Mouse (Mus musculus) neural tube, embryonic 15.5 days (tissue): Measurements from ENCODE around the gene 0610040J01Rik. TPM values are rescaled to one million over a fixed set of nuclear protein-coding genes. Genes with fewer than 3 reads are reported as not detected.
A peak's percentile ranks its signal among the peaks of the same experiment; 100 is the strongest.

Source experiments
- ATAC-seq: fragments of 200-750 bp; cut with Nextera tagmentation; 2 replicates; pipeline ENCODE4 v1.8.0; 2017; ENCODE audit warnings: mild to moderate bottlenecking, moderate TSS enrichment, moderate library complexity; ENCODE audit not compliant: low FRiP score
- H3K27ac ChIP-seq: fragments of 300-500 bp; sonication (generic); replicated peaks from 2 replicates; pipeline ENCODE4 v1.5.1; 2015; ENCODE audit warnings: mild to moderate bottlenecking, inconsistent platforms
- H3K27me3 ChIP-seq: fragments of 300-500 bp; sonication (generic); replicated peaks from 2 replicates; pipeline ENCODE4 v1.6.1; 2015; ENCODE audit warnings: inconsistent platforms
- H3K36me3 ChIP-seq: fragments of 300-500 bp; sonication (generic); 2 replicates; pipeline ENCODE4 v1.6.1; 2015; ENCODE audit warnings: inconsistent platforms
- H3K4me1 ChIP-seq: fragments of 300-500 bp; sonication (generic); 2 replicates; pipeline ENCODE4 v1.6.1; 2015; ENCODE audit warnings: inconsistent platforms
- H3K4me2 ChIP-seq: fragments of 300-500 bp; sonication (generic); 2 replicates; pipeline ENCODE4 v1.6.1; 2015; ENCODE audit warnings: inconsistent platforms, mild to moderate bottlenecking, moderate library complexity
- H3K4me3 ChIP-seq: fragments of 300-500 bp; sonication (generic); replicated peaks from 2 replicates; pipeline ENCODE4 v1.5.1; 2015; ENCODE audit warnings: mild to moderate bottlenecking, inconsistent platforms
- H3K9ac ChIP-seq: fragments of 300-500 bp; sonication (generic); replicated peaks from 2 replicates; pipeline ENCODE4 v1.6.1; 2015; ENCODE audit warnings: mild to moderate bottlenecking, inconsistent platforms
- H3K9me3 ChIP-seq: fragments of 300-500 bp; sonication (generic); replicated peaks from 2 replicates; pipeline ENCODE4 v1.6.1; 2016; ENCODE audit warnings: inconsistent platforms
- WGBS: fragments of 180-500 bp; shearing (Covaris S2); methylation state at CpG from one replicate; pipeline ENCODE4 v1.1.7; 2015; ENCODE audit warnings: mixed read lengths; 5-methylcytosine and 5-hydroxymethylcytosine counted together
- polyA plus RNA-seq: library from polyadenylated mRNA; unstranded; fragments of >200 nt; fragmentation: Nextera tagmentation; extraction: Ambion mirVana; gene quantifications from 2 replicates; pipeline ENCODE4 v1.2.1, GENCODE M21; 2015

Gene 0610040J01Rik
- polyA plus RNA-seq, 1 experiment from 2014 or later, result 4.0 TPM

- no peak for ATAC-seq
- Histone ChIP-seq H3K4me3 (no peak overlapping the region), H3K27me3 (no peaks in the 10 kb centered on the region), H3K4me2 (no peak overlapping the region), H3K4me1 (no peaks in the 10 kb centered on the region), H3K27ac (no peak overlapping the region), H3K9ac (no peak overlapping the region), H3K36me3 (no peaks in the 10 kb centered on the region), H3K9me3 (no peaks in the 10 kb centered on the region)
- 63% methylated on average over 5 of the region's 5 CpGs for WGBS
Observed at GRCm38 (mm10) chr5:63833955-63834354, 21.8 kb downstream of the 0610040J01Rik start.

GRCm38 (mm10) chr5:63834435-63834834 is 22.3 kb downstream of the 0610040J01Rik start:
- H3K27ac ChIP-seq, result no peak overlapping the region
- H3K27me3 ChIP-seq, result no peaks in the 10 kb centered on the region
- H3K4me1 ChIP-seq, result no peaks in the 10 kb centered on the region
- H3K9me3 ChIP-seq, result no peaks in the 10 kb centered on the region
- H3K36me3 ChIP-seq, result no peaks in the 10 kb centered on the region
- ATAC-seq, result no peak
- H3K4me3 ChIP-seq, result no peak overlapping the region
- H3K4me2 ChIP-seq, result no peak overlapping the region
- 96% methylated on average over 3 of the region's 3 CpGs for WGBS
- H3K9ac ChIP-seq, result no peak overlapping the region

- no peaks in the 10 kb centered on the region for H3K9me3 ChIP-seq
- H3K4me3 ChIP-seq, result no peak overlapping the region
- H3K4me2 ChIP-seq, result no peak overlapping the region
- H3K27me3 ChIP-seq, result no peaks in the 10 kb centered on the region
- H3K9ac ChIP-seq, result no peak overlapping the region
- no peak overlapping the region for H3K27ac ChIP-seq
- no peak for ATAC-seq
- no peaks in the 10 kb centered on the region for H3K36me3 ChIP-seq
- WGBS, result 90% methylated on average over 5 of the region's 5 CpGs
- H3K4me1 ChIP-seq, result peaks cover 2% of the 10 kb centered on the region; the same call in 1 of the 2 replicates
Observed at GRCm38 (mm10) chr5:63837115-63837514, 25.0 kb downstream of the 0610040J01Rik start.

- WGBS, result 93% methylated on average over 2 of the region's 2 CpGs
- H3K9me3 ChIP-seq, result no peaks in the 10 kb centered on the region
- no peak overlapping the region for H3K27ac ChIP-seq
- H3K27me3 ChIP-seq, result no peaks in the 10 kb centered on the region
- no peak overlapping the region for H3K4me3 ChIP-seq
- H3K4me1 ChIP-seq, result peaks cover 2% of the 10 kb centered on the region; the same call in 1 of the 2 replicates
- no peak overlapping the region for H3K9ac ChIP-seq
- no peak for ATAC-seq
- no peak overlapping the region for H3K4me2 ChIP-seq
- H3K36me3 ChIP-seq, result no peaks in the 10 kb centered on the region
Observed at GRCm38 (mm10) chr5:63837851-63838250, 25.7 kb downstream of the 0610040J01Rik start.

- Histone ChIP-seq H3K4me1 (peaks cover 2% of the 10 kb centered on the region; the same call in 1 of the 2 replicates), H3K4me2 (no peak overlapping the region), H3K27ac (0 out of 2 replicates have a peak overlapping the region, but pooled peaks have one; percentile 33), H3K27me3 (no peaks in the 10 kb centered on the region), H3K9me3 (no peaks in the 10 kb centered on the region), H3K9ac (no peak overlapping the region), H3K4me3 (no peak overlapping the region), H3K36me3 (no peaks in the 10 kb centered on the region)
- 64% methylated on average over 12 of the region's 12 CpGs for WGBS
- peak; percentile 68 for ATAC-seq
Observed at GRCm38 (mm10) chr5:63839801-63840416, 27.7 kb downstream of the 0610040J01Rik start.

- H3K27me3 ChIP-seq, result no peaks in the 10 kb centered on the region
- 92% methylated on average over 8 of the region's 8 CpGs for WGBS
- ATAC-seq, result no peak
Observed at GRCm38 (mm10) chr5:63847080-63847479, 34.9 kb downstream of the 0610040J01Rik start.

GRCm38 (mm10) chr5:63847541-63848226 is 35.5 kb downstream of the 0610040J01Rik start:
- no peak for ATAC-seq
- WGBS, result 87% methylated on average over 13 of the region's 13 CpGs
- no peaks in the 10 kb centered on the region for H3K4me1 ChIP-seq

More at GRCm38 (mm10) chr5:63847080-63847479, 34.9 kb downstream of the 0610040J01Rik start:
- no peaks in the 10 kb centered on the region for H3K36me3 ChIP-seq
- H3K4me1 ChIP-seq, result no peaks in the 10 kb centered on the region
- H3K4me3 ChIP-seq, result no peak overlapping the region
- no peaks in the 10 kb centered on the region for H3K9me3 ChIP-seq
- H3K27ac ChIP-seq, result no peak overlapping the region
- H3K4me2 ChIP-seq, result no peak overlapping the region
- no peak overlapping the region for H3K9ac ChIP-seq

GRCm38 (mm10) chr5:63858901-63859300 is 46.7 kb downstream of the 0610040J01Rik start:
- Histone ChIP-seq H3K9me3 (no peaks in the 10 kb centered on the region), H3K9ac (no peak overlapping the region), H3K27ac (no peak overlapping the region), H3K4me2 (no peak overlapping the region), H3K27me3 (no peaks in the 10 kb centered on the region), H3K4me3 (no peak overlapping the region), H3K4me1 (0 out of 2 replicates have a peak, but pooled peaks cover 5% of the 10 kb centered on the region), H3K36me3 (no peaks in the 10 kb centered on the region)
- WGBS, result 89% methylated on average over 8 of the region's 8 CpGs
- ATAC-seq, result no peak

More at GRCm38 (mm10) chr5:63847541-63848226, 35.5 kb downstream of the 0610040J01Rik start:
- no peaks in the 10 kb centered on the region for H3K36me3 ChIP-seq
- H3K4me3 ChIP-seq, result no peak overlapping the region
- H3K4me2 ChIP-seq, result no peak overlapping the region
- H3K27me3 ChIP-seq, result no peaks in the 10 kb centered on the region
- H3K27ac ChIP-seq, result no peak overlapping the region
- no peaks in the 10 kb centered on the region for H3K9me3 ChIP-seq
- no peak overlapping the region for H3K9ac ChIP-seq

GRCm38 (mm10) chr5:63867421-63867820 is 55.3 kb downstream of the 0610040J01Rik start:
- no peak for ATAC-seq
- Histone ChIP-seq H3K9me3 (no peaks in the 10 kb centered on the region), H3K4me1 (0 out of 2 replicates have a peak, but pooled peaks cover 7% of the 10 kb centered on the region), H3K27me3 (no peaks in the 10 kb centered on the region), H3K27ac (no peak overlapping the region), H3K36me3 (no peaks in the 10 kb centered on the region), H3K4me3 (no peak overlapping the region), H3K9ac (no peak overlapping the region), H3K4me2 (no peak overlapping the region)
- WGBS, result 23% methylated on average over 3 of the region's 3 CpGs

GRCm38 (mm10) chr5:63872176-63872932 is 60.2 kb downstream of the 0610040J01Rik start:
- no peaks in the 10 kb centered on the region for H3K27me3 ChIP-seq
- H3K4me2 ChIP-seq, result no peak overlapping the region; the same call in none of the 2 replicates
- no peak overlapping the region for H3K4me3 ChIP-seq
- H3K4me1 ChIP-seq, result 0 out of 2 replicates have a peak, but pooled peaks cover 8% of the 10 kb centered on the region
- H3K9me3 ChIP-seq, result no peaks in the 10 kb centered on the region
- peak; percentile 69 for ATAC-seq
- H3K27ac ChIP-seq, result 0 out of 2 replicates have a peak overlapping the region, but pooled peaks have one; percentile 8
- H3K36me3 ChIP-seq, result no peaks in the 10 kb centered on the region
- H3K9ac ChIP-seq, result no peak overlapping the region
- 32% methylated on average over 17 of the region's 17 CpGs for WGBS

GRCm38 (mm10) chr5:63874880-63875279 is 62.7 kb downstream of the 0610040J01Rik start:
- Histone ChIP-seq H3K36me3 (no peaks in the 10 kb centered on the region), H3K9me3 (no peaks in the 10 kb centered on the region), H3K4me3 (no peak overlapping the region), H3K9ac (no peak overlapping the region), H3K27me3 (no peaks in the 10 kb centered on the region), H3K27ac (no peak overlapping the region), H3K4me1 (0 out of 2 replicates have a peak, but pooled peaks cover 8% of the 10 kb centered on the region), H3K4me2 (no peak overlapping the region)
- 72% methylated on average over 16 of the region's 16 CpGs for WGBS
- no peak for ATAC-seq
